Mouse (Mus musculus) effector memory CD4-positive, alpha-beta T cell, adult 5 months (primary cell): ENCODE measurements around the gene Olfr993. TPM values are rescaled to one million over a fixed set of nuclear protein-coding genes. Genes with fewer than 3 reads are reported as not detected.

Experiments
- polyA plus RNA-seq: library from polyadenylated mRNA; unstranded; fragments of 100-300 nt; shearing (Covaris generic); gene quantifications from one replicate; pipeline ENCODE4 v1.2.1, GENCODE M21; 2017

The Olfr993 gene
- not detected for polyA plus RNA-seq

DNA sequence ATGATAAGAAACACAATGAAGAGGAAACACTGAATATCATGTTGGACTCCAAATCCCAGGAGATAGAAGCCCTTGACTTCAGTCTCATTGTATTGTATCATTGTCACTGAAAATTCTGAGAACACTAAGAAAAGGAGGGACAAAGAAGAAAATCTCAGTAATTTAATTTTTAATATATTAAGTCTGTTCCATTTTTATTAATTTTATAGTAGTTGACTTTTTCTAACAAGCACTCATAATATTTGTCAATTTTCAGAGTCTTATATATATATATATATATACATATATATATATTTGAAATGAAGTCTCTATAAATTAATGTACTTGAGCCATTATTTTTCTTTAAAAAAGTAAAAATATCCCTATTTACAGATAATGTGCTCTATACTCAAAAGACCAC, at the start of gene Olfr993:
TSS of gene Olfr993 (minus strand) at position 101 of the 400 bp plus-strand sequence.

DNA sequence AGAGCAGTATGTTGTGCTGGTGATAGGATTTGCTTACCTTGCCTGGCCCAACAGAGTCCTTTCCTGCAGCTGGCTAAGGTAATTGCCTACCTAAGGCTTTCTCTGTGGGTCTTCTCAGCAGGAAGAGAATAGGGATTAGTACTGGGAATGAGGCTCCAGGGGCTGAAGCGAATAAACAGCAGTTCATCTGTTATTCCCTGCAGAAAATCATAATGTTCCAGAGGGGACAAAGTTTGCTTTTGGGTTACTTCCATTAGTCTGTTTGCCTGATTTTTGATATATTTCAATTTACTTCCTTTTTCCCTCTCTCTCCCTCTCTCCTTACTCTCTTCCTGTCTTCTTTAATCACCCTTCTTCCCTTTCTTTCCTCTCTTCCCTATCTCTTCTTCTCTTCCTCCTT, 28.9 kb upstream of the Olfr993 start, which contains the start of gene Olfr995:
TSS of gene Olfr995 (minus strand) at position 101 of the 400 bp plus-strand sequence.

DNA sequence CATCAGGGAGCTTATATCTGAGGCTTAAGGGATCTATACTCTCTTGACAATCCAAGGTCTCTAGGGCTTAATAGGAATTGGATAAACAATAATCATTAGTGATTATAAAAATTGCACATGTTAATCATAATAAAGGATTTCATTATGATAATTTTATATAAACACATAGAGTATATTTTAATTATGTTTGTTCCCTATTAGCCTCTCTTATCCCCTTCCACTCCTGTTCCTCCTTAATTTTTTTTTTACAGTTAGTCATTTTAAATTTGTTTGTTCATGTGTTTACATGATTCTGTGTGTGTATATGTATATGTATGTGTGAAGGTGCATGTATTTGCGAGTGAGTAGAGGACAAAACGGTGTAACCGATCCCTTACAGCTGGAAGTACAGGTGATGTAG, 21.7 kb upstream of the Olfr993 start, which contains the start of gene Olfr994:
TSS of gene Olfr994 (minus strand) at position 101 of the 400 bp plus-strand sequence.

DNA sequence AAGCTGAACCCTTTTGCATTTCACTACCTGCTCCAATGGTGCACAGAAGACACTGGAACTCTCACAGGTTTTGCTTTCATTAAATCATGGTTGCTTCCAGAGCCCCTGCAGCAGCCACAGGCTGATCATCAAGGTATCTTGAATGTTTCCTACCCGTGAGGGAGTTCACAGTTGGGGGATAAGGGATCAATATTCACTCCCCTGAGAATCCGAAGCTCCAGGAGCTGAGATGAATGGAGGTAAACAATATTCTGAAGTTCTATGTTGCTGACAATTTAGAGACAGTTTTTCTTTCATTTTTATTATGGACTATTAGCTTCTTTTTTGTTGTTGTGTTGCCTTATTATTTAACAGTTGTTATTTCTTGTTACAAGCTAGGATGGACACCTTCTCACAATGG, 5.3 kb downstream of the Olfr993 start, which contains the start of gene Olfr992:
TSS of gene Olfr992 (minus strand) at position 101 of the 400 bp plus-strand sequence.

Other genes with a start within 250 kb of the Olfr993 start
- not detected for gene Lrrc55, start 217.7 kb downstream of the Olfr993 start, polyA plus RNA-seq
- gene Olfr987, start 75.6 kb downstream of the Olfr993 start, polyA plus RNA-seq, result not detected
- not detected for gene Olfr988, start 51.6 kb downstream of the Olfr993 start, polyA plus RNA-seq
- not detected for gene Olfr992, start 5.4 kb downstream of the Olfr993 start, polyA plus RNA-seq
- not detected for gene Olfr994, start 21.6 kb upstream of the Olfr993 start, polyA plus RNA-seq
- gene Olfr995, start 28.8 kb upstream of the Olfr993 start, polyA plus RNA-seq, result not detected
- gene 4833423E24Rik, start 104.1 kb upstream of the Olfr993 start, polyA plus RNA-seq, result not detected
- not detected for gene Olfr996, start 164.3 kb upstream of the Olfr993 start, polyA plus RNA-seq
- gene Olfr998, start 174.1 kb upstream of the Olfr993 start, polyA plus RNA-seq, result not detected
- not detected for gene Olfr1000, start 197.0 kb upstream of the Olfr993 start, polyA plus RNA-seq
- not detected for gene Olfr1002, start 235.8 kb upstream of the Olfr993 start, polyA plus RNA-seq
- gene Olfr154, start 249.6 kb upstream of the Olfr993 start, polyA plus RNA-seq, result not detected